Mouse (Mus musculus) olfactory bulb, adult 2 months (tissue): ENCODE data around the gene Nf2.

Experiments used
- CTCF ChIP-seq: fragments of 200-500 bp; IDR thresholded peaks from 2 replicates; pipeline ENCODE4 v1.5.1; 2012; ENCODE audit warnings: low read depth, mild to moderate bottlenecking, low read length, moderate library complexity; ENCODE audit not compliant: insufficient read depth
- POLR2A ChIP-seq: fragments of 200-500 bp; IDR thresholded peaks from 2 replicates; pipeline ENCODE4 v1.6.1; 2012; ENCODE audit warnings: mild to moderate bottlenecking, low read depth, low read length, moderate library complexity; ENCODE audit not compliant: insufficient read depth

DNA sequence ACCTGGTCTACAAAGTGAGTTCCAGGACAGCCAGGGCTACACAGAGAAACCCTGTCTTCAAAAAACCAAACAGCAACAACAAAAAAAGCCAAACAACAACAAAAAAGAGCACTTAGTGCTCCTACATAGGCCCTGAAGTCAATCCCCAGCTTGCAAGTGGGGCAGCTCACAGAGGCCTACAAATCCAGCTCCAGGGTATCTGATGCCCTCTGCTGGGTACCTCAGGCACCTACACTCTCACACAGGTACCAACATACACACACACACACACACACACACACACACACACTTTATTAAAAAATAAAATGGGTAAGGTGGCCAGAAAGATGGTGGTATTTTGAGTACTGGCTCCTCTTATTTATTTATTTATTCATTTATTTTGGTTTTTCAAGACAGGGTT lies 3.7 kb upstream of the Nf2 start:
- TF ChIP-seq CTCF (no peak), POLR2A (no peak)
